Mouse (Mus musculus) kidney, postnatal 4 days (tissue): Measurements from ENCODE around the gene Stpg3.
A peak's percentile ranks its signal among the peaks of the same experiment; 100 is the strongest.

Experiments
- DNase-seq, 2 experiments: peaks; one replicate each; pipeline ENCODE4 v3.0.0; 2021; ENCODE audit warnings: mixed read lengths in 2 of 2

Gene Stpg3

DNA sequence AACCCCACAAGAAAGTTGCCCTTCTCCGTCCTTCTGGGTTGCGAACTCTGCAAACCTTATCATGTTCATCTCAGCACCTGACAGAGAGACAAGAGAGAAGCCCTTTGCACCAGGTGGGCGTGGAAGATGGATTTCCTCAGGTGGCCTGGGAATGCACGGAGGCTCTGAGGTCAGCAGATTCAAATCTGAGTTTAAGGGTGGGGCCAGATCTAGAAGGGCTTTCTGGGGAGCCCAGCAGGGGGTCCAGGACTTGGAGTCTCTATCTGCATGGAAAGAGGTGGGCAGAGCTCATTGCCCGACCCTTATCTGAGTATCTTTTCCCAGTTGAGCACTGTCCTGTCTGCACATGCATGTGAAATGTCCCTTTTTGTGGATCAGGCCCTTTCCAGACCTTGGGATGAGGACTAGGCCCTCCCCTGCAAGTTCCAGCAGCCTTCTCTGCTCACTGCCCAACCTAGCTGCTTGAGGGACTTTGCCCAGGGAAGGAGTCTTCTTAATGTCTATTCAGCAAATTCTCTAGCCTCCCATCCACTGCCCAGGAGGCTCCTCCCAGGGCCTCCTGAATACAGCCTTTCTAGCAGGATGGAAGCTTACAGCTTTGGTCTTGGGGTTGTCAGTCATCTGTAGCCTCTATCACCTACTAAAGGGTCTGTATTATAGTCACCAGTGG lies 20.2 kb upstream of the Stpg3 start:
- peak in 1 of 2 experiments; percentile 46 for DNase-seq

DNA sequence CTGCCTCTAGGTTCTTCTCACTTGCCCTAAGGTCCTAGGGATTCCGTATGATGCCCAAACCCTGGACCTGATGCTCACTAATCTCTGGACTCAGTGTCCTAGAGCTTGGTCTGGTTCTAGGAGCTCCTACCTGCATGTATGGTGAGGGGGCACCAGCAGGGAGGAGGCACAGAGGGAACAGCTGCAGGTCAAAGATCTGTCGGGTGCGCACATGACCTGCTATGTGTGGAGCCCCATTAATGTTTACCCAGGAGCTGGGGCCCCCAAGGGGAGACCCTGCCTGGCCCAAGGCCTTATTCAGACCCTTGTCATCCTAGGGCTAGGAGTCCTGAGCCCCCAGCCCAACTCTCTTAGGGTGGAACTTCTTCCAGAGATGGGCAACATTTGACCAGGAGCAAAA lies 19.6 kb upstream of the Stpg3 start, which contains the start of gene Slc34a3:
Gene Slc34a3 (minus strand): TSS at position 315 of the 400 bp plus-strand sequence.
- DNase-seq, result peak in 1 of 2 experiments; percentile 47

DNA sequence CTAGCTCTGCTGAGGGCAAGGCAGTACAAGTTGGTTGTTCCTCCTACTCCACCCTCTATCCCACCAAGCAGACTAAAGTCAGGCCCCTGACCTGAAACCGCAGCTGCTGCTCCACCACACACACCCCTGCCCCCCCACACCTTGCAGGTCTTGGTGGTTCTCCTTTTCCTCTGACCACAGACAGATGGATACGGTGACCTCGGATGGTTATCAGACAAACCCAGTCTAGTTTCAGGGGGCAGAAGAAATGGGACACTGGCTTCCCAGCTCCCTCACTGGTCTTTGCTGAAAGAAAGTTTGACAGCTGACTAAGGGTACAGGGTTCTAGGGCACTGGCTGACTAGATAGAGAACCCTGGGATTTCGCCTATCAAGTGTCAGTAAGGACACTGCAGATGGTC lies 19.0 kb upstream of the Stpg3 start:
- DNase-seq, result peak in 1 of 2 experiments; percentile 2

DNA sequence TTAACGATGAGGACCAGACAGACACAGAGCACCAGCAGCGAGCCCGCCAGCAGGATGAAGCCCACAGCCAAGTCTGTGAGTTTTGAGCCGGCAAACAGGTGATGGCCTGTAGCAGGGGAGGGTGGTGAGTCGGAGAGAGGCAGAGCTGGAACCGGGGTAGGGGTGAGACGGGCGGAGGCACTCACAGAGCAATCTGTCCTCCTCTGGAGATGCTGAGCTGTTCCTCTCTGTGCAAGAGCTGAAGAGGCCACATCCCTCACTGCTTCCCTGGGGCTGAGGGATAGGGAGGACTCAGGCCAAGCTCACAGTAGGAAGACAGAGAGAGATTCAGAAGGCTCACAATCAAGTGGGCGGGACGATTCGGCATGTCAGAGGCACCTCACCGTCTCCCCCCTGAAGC lies 16.6 kb upstream of the Stpg3 start:
- no peak for DNase-seq

DNA sequence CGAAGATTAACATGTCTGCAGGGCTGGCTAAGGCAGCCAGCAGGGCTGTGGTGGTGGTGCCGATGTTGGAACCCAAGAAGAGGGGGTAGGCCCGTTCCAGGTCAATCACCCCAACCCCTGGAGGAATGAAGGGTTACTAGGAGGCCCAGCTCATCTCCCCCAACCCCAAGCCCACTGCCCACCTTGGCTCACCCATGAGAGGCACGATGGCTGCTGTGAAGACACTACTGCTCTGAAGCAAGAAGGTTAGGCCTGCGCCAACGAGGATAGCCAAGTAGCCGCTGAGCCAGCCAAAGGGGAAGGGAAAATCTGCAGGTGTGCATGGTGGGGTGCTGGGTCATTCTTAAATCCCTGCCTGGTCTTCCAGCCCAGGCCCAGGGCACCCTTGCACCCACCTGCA lies 16.1 kb upstream of the Stpg3 start:
- DNase-seq, result no peak

DNA sequence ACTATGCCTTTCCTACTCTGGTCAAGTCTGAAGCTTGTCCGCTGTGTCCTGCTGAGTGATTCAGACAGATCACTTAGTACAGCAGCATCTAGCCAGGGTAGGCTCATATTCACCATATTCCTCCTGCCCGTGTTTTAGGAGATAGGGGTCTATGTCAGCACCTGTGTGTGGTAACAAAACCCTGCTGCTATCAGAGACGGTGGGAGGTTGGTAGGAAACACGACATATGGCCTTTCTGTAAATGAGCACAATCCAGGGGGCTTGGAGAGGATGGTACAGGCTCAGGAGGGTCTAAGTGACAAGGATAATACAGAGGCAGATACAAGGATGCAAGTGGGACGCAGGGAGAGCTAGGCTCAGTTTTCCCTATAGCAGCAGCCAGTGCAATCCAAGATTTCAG lies 15.1 kb upstream of the Stpg3 start:
- DNase-seq, result no peak

DNA sequence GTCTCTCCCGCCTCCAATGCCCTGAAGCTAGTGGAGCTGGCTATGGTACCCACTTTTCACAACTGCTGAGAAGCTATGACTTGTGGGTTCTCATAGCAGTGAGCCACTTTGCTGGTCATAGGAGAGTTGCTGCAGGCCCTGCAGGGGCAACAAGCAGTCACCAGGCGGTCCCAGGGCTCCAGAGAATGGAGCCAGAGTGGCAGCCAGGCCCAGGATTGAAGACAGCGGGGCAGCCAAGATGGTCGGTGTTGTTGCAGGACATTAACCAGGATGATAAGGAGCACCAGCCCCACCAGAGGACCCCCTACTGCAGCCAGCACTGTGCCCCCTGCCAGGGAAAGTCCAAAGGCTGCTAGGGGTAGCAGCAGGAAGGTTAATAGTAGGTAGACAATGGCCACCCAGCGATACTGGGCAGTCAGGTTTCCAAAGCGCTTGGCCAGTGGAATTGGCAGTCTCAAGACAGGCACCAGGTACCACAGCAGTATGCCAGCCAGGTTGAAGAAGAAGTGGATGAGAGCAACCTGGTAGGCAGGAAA lies 14.6 kb upstream of the Stpg3 start:
- DNase-seq, result no peak

DNA sequence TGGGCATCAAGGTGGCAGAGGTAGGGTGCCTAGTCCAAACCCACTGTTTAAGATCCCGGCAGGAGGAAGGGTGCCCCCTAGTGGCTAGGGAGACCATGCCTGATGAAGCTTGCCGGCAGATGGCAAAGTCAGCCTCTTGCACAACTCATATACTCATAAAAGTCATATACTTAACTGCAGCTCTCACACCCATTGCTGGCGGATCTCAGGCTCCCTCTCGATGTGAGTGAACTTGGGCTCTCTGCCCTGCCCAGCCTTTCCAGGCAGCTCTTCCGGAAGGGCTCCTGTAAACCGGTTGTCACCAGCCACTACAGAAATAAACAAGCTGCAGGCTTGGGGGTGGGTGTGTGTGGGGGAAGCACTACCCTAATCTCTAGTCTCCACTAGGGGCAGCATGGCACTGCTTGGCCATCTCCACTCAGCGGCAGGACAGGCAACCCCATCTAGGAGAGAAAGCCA lies 14.0 kb upstream of the Stpg3 start:
- DNase-seq, result peak; percentile 88 to 92

DNA sequence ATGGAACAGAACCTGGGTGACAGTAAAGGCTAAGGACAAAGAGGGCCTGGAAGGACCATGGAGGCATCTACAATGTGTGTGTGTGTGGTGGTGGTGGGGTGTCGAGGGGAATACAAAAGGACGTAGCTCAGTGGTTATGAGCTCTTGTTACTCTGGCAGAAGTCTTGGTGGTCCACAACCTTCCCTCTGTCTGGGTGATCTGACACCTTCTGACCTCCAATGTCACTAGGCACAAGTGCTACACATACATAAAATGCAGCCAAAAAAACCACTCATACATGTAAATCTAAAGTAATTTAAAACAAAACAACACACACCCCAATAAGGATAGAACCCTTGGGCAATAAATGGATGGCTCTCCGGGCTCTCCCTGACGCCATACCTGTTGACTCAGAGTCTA lies 13.0 kb upstream of the Stpg3 start:
- DNase-seq, result no peak

DNA sequence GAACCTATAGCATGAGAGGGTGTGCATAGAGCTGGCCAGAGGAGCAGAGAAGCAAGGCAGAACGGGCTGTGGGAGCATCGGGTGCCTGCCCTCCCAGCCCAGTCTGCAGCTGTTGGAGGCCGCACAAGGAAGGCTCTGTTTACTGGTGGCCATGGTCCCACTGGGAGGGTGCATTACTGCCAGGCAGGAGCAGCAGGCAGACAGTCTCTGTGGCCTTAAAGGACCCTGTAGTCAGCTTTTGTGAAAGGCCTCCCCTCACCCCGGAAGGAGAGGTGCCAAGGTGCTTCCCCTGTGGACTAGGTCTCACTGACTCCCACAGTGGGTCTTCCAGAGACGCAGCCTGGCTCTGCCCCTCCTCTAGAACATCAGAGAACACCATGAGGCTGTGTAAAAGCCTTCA lies 12.4 kb upstream of the Stpg3 start:
- DNase-seq, result no peak

DNA sequence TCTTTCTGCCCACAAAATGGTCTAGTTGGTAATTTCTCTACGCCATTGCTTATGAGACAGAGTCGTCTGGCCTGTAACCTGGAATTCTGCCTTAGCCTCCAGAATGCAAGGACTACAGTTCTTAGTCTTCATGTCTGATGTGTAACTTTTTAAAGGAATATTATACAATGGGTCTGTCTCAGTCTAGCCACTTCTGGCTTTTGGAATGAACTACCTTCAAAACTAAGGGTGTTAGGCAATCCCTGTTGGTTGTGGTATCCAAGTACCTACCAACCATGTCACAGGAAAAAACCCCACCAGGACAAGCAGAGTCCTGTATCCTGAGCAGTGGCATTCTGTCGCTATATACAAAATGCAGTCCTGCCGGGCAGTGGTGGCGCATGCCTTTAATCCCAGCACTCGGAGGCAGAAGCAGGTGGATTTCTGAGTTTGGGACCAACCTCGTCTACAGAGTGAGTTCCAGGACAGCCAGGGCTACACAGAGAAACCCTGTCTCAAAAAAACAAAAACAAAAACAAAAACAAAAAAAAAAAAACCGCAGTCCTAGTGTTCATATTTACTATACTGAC lies 11.5 kb upstream of the Stpg3 start:
- no peak for DNase-seq

DNA sequence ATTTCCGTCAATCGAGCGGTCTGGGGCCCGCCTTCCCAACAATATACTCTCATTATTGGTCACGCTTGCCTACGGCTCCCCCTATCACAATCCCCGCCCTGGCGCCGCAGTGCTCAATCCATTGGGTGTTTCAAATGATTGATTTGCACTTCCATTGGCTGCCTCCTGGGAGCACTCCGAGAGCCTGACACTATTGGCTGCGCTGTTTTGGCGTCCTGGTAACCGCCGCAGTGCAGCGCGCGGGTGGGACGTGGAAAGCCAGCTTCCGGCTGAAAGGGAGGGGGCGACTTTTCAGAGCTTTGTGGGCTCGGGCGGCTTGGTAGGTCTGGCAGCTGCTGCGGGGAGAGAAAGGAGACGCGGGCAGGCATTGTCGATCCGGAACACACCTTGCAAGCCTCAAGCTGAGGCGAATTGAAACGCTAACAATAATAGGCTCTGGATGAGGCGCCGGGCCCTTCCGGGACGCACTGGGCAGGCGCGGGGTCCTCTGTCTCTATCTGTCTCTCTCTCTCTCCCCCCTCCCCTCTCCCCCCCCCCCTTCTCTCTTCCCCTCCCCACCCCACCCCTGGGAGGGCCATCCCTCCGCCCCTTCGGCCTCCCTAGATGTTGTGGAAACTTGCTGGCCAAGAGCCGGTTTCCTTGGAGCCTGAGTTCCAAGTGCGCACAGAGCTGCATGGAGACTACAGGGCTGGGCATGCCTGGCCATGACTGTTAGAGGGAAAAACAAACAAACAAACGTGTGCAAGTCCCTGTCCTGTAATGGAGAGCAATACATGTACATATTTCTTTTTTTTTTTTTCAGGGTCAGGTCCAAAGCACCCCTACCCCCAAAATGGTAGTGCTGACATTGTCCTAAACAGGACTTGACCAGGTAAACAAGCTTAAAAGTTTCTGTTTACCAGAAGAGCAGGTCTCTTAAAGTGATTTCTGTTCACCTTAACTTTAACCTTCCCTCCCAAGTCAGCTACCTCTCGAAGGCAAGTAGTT lies 10.6 kb upstream of the Stpg3 start:
- peak; percentile 95 to 98 for DNase-seq

DNA sequence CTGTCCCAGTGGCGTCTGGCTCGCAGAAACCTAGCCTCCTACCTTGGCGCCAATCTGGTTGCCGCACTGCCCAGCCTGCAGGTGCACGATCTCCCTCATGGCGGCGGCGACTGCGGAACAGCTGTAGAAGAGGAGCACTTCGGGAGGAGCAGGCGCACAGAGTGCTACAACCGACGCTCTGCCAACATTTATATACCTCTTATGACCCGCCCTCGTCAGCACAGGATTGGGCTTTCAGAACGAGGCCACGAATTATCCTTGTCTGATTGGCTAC lies 10.0 kb upstream of the Stpg3 start, which contains the start of gene Tubb4b:
Gene Tubb4b (minus strand): TSS at position 211 of the 274 bp plus-strand sequence.
- DNase-seq, result no peak

DNA sequence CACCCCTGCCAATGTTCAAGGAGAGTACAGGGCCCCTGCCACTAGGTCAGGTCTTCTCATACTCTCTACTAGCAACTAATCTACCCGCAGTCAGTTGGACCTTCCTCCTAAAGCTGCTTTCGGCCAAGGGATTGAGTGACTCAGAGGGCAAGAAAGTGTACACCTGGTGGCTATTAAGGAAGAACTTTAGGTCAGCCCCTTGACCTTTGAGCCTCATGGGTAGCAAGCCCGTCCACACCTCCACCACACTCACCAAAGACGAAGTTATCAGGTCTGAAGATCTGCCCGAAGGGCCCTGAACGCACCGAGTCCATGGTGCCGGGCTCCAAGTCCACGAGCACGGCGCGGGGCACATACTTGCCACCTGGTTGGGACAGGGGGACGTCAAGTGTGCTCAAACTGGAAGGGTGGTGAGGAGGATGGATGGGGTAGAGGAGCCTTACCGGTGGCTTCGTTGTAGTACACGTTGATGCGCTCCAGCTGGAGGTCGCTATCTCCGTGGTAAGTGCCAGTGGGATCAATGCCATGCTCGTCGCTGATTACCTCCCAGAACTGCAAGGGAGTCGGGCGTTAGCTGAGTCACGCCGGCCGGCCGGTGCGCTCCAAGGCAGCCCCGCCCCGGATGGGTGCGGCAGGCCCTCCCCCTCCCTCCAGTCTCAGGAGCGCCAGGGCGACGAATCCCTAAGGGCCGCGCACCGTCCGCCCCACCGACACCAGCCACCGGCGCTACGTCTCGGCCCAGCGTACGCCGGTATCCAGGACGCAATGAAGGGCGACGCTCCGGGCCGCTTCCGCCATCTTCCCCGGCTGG lies 9.4 kb upstream of the Stpg3 start:
- peak; percentile 78 to 89 for DNase-seq

DNA sequence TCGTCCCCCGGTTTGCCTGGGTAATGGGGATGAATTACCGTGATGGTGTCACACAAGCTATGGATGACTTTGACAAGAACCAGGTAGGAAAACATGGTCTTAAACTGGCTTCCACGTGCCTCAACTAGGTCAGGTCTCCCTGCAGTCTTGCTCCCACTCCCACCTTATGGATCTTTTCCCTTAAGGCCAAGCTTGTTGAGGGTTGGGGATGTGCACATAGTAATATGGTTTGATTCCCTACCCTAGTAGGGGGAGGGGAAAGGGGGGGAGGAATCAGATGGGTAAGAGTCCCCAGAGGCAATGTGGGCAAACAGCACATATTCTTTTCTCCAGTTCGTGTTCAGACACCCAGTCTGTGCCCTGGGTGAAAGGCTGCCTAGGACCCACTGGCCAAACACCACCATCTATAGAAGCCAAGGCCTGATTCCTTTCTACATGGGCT lies 6.9 kb upstream of the Stpg3 start:
- DNase-seq, result no peak

DNA sequence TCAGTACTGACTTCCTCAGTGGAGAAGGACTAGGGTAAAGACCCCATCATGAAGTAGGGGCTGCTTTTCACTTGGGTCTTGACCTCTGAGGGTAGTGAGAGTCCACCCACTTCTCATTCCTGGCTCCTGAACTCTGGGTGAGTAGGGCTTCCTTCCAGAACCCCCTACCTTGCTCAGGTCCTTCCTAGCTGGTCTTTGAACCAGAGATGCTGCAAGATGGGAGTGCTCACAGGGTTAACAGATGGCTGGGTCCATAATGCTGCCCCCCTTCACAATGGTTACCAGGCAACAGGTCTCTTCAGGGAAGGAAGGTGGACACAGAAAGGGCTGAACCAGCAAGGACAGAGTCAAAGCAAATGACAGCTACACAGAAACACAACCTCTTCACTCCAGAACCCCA lies 4.0 kb upstream of the Stpg3 start, which contains the start of gene Fam166a:
Gene Fam166a (plus strand): TSS at position 301 of the 400 bp plus-strand sequence.
- DNase-seq, result no peak

DNA sequence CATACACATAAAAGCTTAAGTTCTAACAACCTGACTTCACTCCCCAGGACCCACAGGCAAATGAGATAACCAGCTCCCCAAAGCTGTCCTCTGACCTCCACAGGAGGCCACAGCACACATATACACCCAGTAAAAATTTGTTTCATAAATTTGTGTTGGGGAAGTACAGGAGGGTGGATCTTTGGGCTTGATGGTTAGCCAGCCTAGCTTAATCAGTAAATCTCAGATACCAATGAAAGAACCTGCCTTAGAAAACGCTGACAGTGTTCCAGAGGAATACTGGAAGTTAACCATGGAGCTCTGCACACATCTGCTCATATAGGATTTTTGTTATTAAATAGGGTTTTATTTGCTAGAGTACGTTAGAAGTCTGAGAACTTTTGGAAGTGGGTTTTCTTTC lies 3.2 kb upstream of the Stpg3 start:
- DNase-seq, result no peak

DNA sequence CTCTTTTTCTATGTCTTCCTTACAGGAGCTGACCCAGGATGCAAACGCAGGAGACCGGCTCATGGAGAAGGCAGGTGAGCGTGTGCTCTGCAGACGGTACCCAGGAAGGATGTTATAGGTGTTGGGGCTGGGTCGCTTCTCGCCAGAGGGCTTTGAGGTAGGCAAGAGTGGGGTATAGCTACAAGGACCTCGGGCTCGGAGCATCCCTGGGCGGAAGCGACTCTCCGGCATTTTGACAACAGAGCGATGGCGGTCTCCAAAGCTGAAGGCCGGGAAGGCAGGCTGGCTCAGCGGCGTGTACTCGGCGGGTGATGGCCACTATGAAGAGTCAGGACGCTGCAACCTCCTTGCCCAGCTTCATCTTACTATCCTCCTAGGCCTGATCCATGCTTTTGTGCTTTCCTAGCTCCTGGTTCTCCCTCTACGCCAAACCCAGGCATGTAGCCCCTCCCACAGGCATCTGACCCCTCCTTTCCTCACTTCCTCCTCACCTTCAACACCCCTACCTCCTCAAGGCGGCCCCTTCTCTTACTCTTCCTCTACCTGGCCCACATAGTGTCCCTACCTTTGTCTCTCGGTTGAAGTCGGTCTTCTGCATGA lies 1.1 kb downstream of the Stpg3 start:
- no peak for DNase-seq

DNA sequence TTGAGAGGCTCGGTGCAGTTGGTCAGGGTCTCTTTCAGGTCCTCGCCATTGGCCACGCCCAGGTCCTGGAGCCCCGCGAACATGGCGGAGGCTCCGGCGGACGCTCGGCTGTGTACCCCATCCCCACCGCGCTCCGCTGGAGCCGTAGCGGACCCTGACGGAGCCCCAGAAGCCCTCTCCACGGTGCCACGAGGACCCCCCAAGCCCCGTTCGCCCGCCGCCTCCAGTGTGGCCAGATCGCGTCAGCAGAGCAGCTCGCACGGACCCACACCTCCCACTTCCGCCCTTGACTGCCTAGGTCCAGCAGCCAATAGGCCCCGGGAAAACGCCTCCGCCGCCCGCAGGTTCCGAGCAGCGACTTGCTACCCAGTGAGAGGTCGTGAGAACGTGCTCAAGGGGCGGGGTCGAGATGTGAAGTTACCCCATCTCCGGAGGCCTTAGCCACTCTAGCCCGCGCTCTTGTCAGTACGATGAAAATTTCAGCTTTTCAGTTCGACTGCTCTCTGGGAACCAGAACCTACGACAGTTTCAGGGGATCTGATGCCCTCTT lies 3.2 kb downstream of the Stpg3 start, which contains the start of gene Nelfb:
Gene Nelfb (minus strand): TSS at position 369 of the 550 bp plus-strand sequence.
- DNase-seq, result peak; percentile 94 to 96

DNA sequence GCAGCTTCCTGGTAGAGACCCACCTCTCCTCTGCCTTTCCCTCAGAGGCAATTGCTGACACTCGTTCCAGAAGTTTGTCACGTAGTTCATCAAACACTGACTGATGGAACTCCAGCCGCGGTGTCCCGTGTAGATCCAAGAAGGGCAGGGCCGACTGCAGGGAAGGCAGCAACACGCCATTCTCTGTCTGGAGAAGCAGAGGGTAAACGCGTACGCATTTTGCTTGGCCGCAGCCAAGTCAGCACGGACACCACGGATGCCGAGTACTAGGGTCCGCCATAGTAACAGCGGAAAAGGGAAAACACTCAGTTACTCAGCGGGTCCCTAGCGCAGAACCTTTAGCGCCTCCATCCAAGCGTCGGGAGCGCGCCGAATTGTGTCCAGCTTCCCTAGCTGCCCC lies 3.8 kb downstream of the Stpg3 start:
- no peak for DNase-seq

DNA sequence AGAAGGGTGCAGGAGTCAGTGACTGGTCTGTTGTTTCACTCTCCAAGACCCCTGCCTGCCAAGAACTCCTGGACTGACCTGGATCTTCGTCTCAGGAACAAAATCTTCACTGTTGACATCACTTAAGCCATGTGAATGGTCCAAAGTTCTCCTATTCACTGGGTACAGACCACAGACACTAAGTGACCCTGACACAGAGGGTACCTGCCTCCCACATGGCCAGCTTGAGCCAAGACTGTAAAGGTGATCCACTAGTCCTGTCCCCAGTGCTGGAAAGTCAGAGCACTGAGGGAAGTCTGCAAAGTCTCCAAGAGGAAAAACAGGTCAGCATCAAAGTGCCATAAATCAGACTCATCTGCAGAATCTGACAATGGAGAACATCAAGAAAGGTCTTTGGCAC lies 6.8 kb downstream of the Stpg3 start:
- DNase-seq, result no peak
